9 mouse cellular contexts compared by ENCODE assay signal in the genomic region with DNA sequence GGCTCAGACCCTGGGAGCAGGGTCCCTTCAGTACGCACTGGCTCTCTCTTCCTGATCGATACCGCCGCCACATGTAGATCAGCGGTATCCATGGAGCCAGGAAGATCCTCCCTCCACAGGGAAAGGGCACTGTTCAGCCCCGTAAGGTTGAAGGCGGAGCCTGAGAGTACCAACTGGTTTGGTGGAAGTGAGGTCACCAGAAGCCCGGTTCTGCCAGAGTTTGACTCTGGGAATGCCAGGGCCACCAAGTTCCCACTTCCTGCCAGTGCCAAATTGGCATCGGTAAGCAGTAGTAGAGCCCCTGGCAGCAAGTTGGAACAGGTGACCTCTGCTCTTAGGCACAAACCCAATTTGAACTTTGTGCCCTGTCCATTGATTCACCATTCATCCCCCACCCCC. TPM values are rescaled to one million over a fixed set of nuclear protein-coding genes. Genes with fewer than 3 reads are reported as not detected.
DNase-seq lines count a peak whose midpoint lies in the region.
"Had no signal": no experiment of that assay in that cellular context is flagged by ENCODE, and none has a peak within 500 bp of the region (broad histone marks: within the 10 kb centered on the region; RNA-seq: fewer than 3 reads in every experiment).

No protein-coding gene starts in this region.

- DNase-seq in urinary bladder, adult 2 months (ENCODE audit: low spot score): peak; percentile 39
- DNase-seq in urinary bladder, postnatal 4 days (ENCODE audit: low spot score in 2 of 2): no peak
- peak; percentile 62 to 79 for DNase-seq in cerebellum, adult 18-20 months
- DNase-seq in gonadal fat pad, adult 2 months (ENCODE audit: low read depth): peak; percentile 63
- peak; percentile 80 for DNase-seq in kidney, postnatal 14 days
- no peak for DNase-seq in ovary, postnatal 14 days (ENCODE audit: low spot score)
- DNase-seq in spleen, postnatal 14 days (ENCODE audit: low spot score in 2 of 2): no peak

- H3K79me2 ChIP-seq in macrophage (ENCODE audit: inconsistent target): peaks cover 68% of the 10 kb centered on the region

- peak overlapping the region; percentile 72 for H3K27ac ChIP-seq in macrophage

- peak overlapping the region; percentile 87 for H3K4me3 ChIP-seq in macrophage (ENCODE audit: inconsistent target)

- 6% methylated on average over 9 of the region's 9 CpGs for WGBS in macrophage (ENCODE audit: missing documents)

- peaks cover 17% of the 10 kb centered on the region; the same call in 1 of the 2 replicates for H3K36me3 ChIP-seq in macrophage (ENCODE audit: inconsistent target)

RNA-seq across cellular contexts. Expression of a gene that starts 1.8 kb away (rescaled TPM):
- 67.7 and 76.3 TPM in 2 replicates for polyA plus RNA-seq in urinary bladder, adult 2 months (2012; rRNA removed)
- 63.7 and 90.9 TPM in 2 replicates for polyA plus RNA-seq in gonadal fat pad, adult 2 months (2012; rRNA removed)
- 100 to 1,000 TPM in 8 of 26 experiments, 10 to 100 TPM in 18; 30.3 to 205 (median 67.7) TPM for total RNA-seq in macrophage (2018; cell fraction: chromatin; rRNA removed)
- 100 to 1,000 TPM; 153 to 311 (median 221) TPM for total RNA-seq in macrophage (2018; cell fraction: cytosol; rRNA removed)
- total RNA-seq in macrophage (2018; cell fraction: nucleus; rRNA removed): 100 to 1,000 TPM in 15 of 26 experiments, 10 to 100 TPM in 11; 74.2 to 183 (median 104) TPM
- polyA plus RNA-seq in macrophage (2018): 158 to 302 TPM (median 169 TPM) in 3 replicates

RNA-seq across cellular contexts. Expression of a gene that starts 22.3 kb away (rescaled TPM):
- 7.0 and 9.4 TPM in 2 replicates for polyA plus RNA-seq in urinary bladder, adult 2 months (2012; rRNA removed)
- polyA plus RNA-seq in gonadal fat pad, adult 2 months (2012; rRNA removed): 14.6 and 16.8 TPM in 2 replicates
- 100 to 1,000 TPM in 12 of 26 experiments, 10 to 100 TPM in 13, 1 to 10 TPM in 1; 7.7 to 184 (median 90.9) TPM for total RNA-seq in macrophage (2018; cell fraction: chromatin; rRNA removed)
- 100 to 1,000 TPM in 22 of 26 experiments, 10 to 100 TPM in 4; 67.8 to 188 (median 142) TPM for total RNA-seq in macrophage (2018; cell fraction: cytosol; rRNA removed)
- 100 to 1,000 TPM in 23 of 26 experiments, 10 to 100 TPM in 3; 16.8 to 258 (median 153) TPM for total RNA-seq in macrophage (2018; cell fraction: nucleus; rRNA removed)
- 86.7 to 149 TPM (median 97.3 TPM) in 3 replicates for polyA plus RNA-seq in macrophage (2018)

RNA-seq across cellular contexts. Expression of a gene that starts 22.7 kb away (rescaled TPM):
- 27.5 and 32.2 TPM in 2 replicates for polyA plus RNA-seq in urinary bladder, adult 2 months (2012; rRNA removed)
- 36.3 and 42.6 TPM in 2 replicates for polyA plus RNA-seq in gonadal fat pad, adult 2 months (2012; rRNA removed)
- 100 to 1,000 TPM in 1 of 26 experiments, 10 to 100 TPM in 21, 1 to 10 TPM in 4; 2.6 to 108 (median 36.9) TPM for total RNA-seq in macrophage (2018; cell fraction: chromatin; rRNA removed)
- total RNA-seq in macrophage (2018; cell fraction: cytosol; rRNA removed): 100 to 1,000 TPM in 1 of 26 experiments, 10 to 100 TPM in 25; 28.0 to 101 (median 57.2) TPM
- 10 to 100 TPM in 25 of 26 experiments, 1 to 10 TPM in 1; 9.0 to 78.5 (median 40.6) TPM for total RNA-seq in macrophage (2018; cell fraction: nucleus; rRNA removed)
- 49.9 to 79.6 TPM (median 50.9 TPM) in 3 replicates for polyA plus RNA-seq in macrophage (2018)

RNA-seq across cellular contexts. Expression of a gene that starts 31.2 kb away (rescaled TPM):
- 0.52 and 1.5 TPM in 2 replicates for polyA plus RNA-seq in urinary bladder, adult 2 months (2012; rRNA removed)
- 0.62 and 0.66 TPM in 2 replicates for polyA plus RNA-seq in gonadal fat pad, adult 2 months (2012; rRNA removed)
- total RNA-seq in macrophage (2018; cell fraction: chromatin; rRNA removed): 100 to 1,000 TPM in 23 of 26 experiments, 10 to 100 TPM in 3; 48.1 to 568 (median 332) TPM
- total RNA-seq in macrophage (2018; cell fraction: cytosol; rRNA removed): 100 to 1,000 TPM in 6 of 26 experiments, 10 to 100 TPM in 20; 54.6 to 145 (median 88.2) TPM
- 100 to 1,000 TPM in 24 of 26 experiments, 10 to 100 TPM in 2; 52.4 to 465 (median 283) TPM for total RNA-seq in macrophage (2018; cell fraction: nucleus; rRNA removed)
- polyA plus RNA-seq in macrophage (2018): 76.9 to 122 TPM (median 90.4 TPM) in 3 replicates
- total RNA-seq: gastrocnemius, postnatal 36 days had no signal

Comparison
In these comparisons a context has a peak if more than half of its experiments do, and no peak if none do; other contexts are left out.
1. DNase-seq: peak in urinary bladder, adult 2 months (single experiment), cerebellum, adult 18-20 months (2 of 2), gonadal fat pad, adult 2 months (single experiment) and kidney, postnatal 14 days (single experiment); none in urinary bladder, postnatal 4 days (0 of 2), ovary, postnatal 14 days (single experiment) and spleen, postnatal 14 days (0 of 2).